Mouse (Mus musculus): ENCODE data around the gene Olfr27.

The Olfr27 gene

GRCm38 (mm10) chr9:39127831-39128230, at the start of gene Olfr27:
Gene Olfr27, plus strand, starts transcription at chr9:39128131.
- DNase-seq: no peak

GRCm38 (mm10) chr9:39078787-39079186, 49.1 kb upstream of the Olfr27 start, which contains the start of gene Olfr938:
Gene Olfr938, minus strand, starts transcription at chr9:39078887.
- DNase-seq: no peak

- no peak for DNase-seq
These were observed 605 bp upstream of the Olfr27 start for GRCm38 (mm10) chr9:39127326-39127725.

DNA sequence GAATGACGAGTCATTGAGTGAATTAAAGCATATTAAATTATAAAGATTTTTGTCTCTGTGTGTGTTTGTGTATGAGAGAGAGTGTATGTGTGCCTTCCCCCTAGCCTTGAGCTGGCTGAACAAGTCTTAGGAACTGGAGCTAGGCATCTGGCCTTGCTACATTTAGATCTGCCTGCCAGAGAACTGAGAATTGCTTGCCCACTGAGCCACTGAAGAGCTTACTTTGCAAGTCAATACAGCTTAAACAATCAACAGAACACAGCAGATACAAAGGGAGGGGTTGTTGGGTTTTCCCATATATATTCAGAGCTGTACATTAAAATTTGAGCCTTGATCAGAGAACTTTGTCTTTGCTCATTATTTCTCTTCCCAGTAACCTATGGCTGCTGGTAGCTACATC, 24.5 kb downstream of the Olfr27 start:
- DNase-seq: no peak

DNA sequence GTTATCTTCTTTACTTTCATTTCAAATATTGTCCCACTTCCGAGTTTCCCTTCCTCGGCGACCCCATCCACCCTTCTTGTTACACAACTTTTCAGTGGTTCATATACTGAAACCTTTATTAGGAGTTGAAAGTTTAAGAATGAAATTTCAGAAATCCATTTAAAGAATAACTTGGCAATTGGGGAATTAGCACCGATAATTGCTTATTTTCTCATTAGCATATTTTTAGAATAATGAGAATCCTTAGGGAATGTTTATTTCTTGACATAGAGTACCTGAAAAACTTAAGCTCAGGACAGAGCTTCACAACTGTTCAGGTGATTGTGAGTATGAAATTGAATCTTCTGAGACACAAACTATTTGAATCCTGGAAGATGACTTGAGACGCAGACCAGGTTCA, 38.1 kb downstream of the Olfr27 start, which contains the start of gene Olfr943:
Gene Olfr943, plus strand, starts transcription at position 301 of the 400 bp plus-strand sequence.
- no peak for DNase-seq
